Mouse (Mus musculus) liver, embryonic 16.5 days (tissue): ENCODE measurements at regions not wholly inside any gene's neighbourhood (a gene's known extent, or its start where the extent isn't known, plus 50 kb on each side); places are given as distances from the start of the nearest gene placed in this dataset.

Experiments used
- ATAC-seq: fragments of 200-750 bp; cut with Nextera tagmentation; 2 replicates; pipeline ENCODE4 v1.8.0; 2017; ENCODE audit warnings: low read depth, mild to moderate bottlenecking, moderate number of reproducible peaks, moderate library complexity
- H3K27ac ChIP-seq: fragments of 300-500 bp; sonication (generic); 2 replicates; pipeline ENCODE4 v1.5.1; 2014; ENCODE audit warnings: mild to moderate bottlenecking, low read length
- H3K27me3 ChIP-seq: fragments of 300-500 bp; sonication (generic); 2 replicates; pipeline ENCODE4 v1.6.1; 2014; ENCODE audit warnings: low read depth, low read length, mixed read lengths; ENCODE audit not compliant: control insufficient read depth, insufficient read depth
- H3K36me3 ChIP-seq: fragments of 300-500 bp; sonication (generic); 2 replicates; pipeline ENCODE4 v1.6.1; 2014; ENCODE audit warnings: mild to moderate bottlenecking; ENCODE audit not compliant: control insufficient read depth, insufficient read depth
- H3K4me1 ChIP-seq: fragments of 300-500 bp; sonication (generic); 2 replicates; pipeline ENCODE4 v1.6.1; 2014; ENCODE audit warnings: low read depth, low read length, mixed read lengths; ENCODE audit not compliant: control insufficient read depth
- H3K4me2 ChIP-seq: fragments of 300-500 bp; sonication (generic); 2 replicates; pipeline ENCODE4 v1.6.1; 2014; ENCODE audit warnings: low read depth, low read length, mixed read lengths
- H3K4me3 ChIP-seq: fragments of 300-500 bp; sonication (generic); 2 replicates; pipeline ENCODE4 v1.5.1; 2014; ENCODE audit warnings: low read depth, mild to moderate bottlenecking, low read length
- H3K9ac ChIP-seq: fragments of 300-500 bp; sonication (generic); 2 replicates; pipeline ENCODE4 v1.6.1; 2014; ENCODE audit warnings: low read depth, low read length
- H3K9me3 ChIP-seq: fragments of 300-500 bp; sonication (generic); replicated peaks from 2 replicates; pipeline ENCODE4 v1.6.1; 2016; ENCODE audit warnings: low read length; ENCODE audit not compliant: control insufficient read depth
- WGBS: fragments of 180-500 bp; shearing (Covaris S2); extraction: QIAGEN DNeasy Blood & Tissue Kit; methylation state at CpG from one replicate; pipeline ENCODE4 v1.1.7; 2014; ENCODE audit not compliant: insufficient replicate concordance; 5-methylcytosine and 5-hydroxymethylcytosine counted together

GRCm38 (mm10) chr10:97282841-97283496 lies 196.4 kb upstream of the Dcn start:
- no peak overlapping the region for H3K9ac ChIP-seq
- ATAC-seq: no peak
- no peak overlapping the region for H3K27ac ChIP-seq
- no peaks in the 10 kb centered on the region for H3K27me3 ChIP-seq
- H3K4me1 ChIP-seq: no peaks in the 10 kb centered on the region
- no peak overlapping the region for H3K4me2 ChIP-seq
- H3K9me3 ChIP-seq: no peaks in the 10 kb centered on the region
- no peaks in the 10 kb centered on the region for H3K36me3 ChIP-seq
- H3K4me3 ChIP-seq: no peak overlapping the region
- WGBS: 53% methylated on average over 4 of the region's 4 CpGs

DNA sequence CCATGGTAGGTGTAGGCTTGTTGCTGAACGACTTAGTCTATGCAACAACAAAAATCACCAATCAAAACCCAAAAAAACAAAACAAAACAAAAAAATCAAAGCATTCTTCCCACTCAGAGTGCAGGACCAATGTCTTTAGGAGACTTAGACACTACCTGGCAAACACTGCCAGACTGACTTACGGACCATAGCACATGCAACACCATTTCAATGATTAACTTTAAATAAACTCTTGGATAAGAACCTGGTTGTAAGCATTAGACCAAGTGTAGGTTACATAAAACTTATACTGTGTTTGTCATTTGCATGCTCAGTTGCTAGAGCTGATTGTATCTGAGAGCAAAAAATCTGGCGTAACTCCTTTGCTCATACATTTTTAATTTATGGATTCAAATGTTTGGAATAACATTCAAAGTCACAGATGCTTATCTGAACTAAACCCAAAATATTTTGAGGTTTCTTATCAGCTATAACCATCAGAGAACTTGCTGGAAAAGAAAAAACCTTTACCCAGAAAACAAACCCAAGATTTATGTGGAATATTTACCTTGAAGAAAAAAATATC lies 174.5 kb upstream of the Dcn start:
- Histone ChIP-seq H3K36me3 (no peaks in the 10 kb centered on the region), H3K27ac (no peak overlapping the region), H3K9ac (no peak overlapping the region), H3K9me3 (no peaks in the 10 kb centered on the region), H3K4me1 (no peaks in the 10 kb centered on the region), H3K4me2 (no peak overlapping the region), H3K27me3 (no peaks in the 10 kb centered on the region), H3K4me3 (no peak overlapping the region)
- ATAC-seq: peak; percentile 39; the same call in 1 of the 2 replicates
- WGBS: 42% methylated on average over 3 of the region's 3 CpGs

DNA sequence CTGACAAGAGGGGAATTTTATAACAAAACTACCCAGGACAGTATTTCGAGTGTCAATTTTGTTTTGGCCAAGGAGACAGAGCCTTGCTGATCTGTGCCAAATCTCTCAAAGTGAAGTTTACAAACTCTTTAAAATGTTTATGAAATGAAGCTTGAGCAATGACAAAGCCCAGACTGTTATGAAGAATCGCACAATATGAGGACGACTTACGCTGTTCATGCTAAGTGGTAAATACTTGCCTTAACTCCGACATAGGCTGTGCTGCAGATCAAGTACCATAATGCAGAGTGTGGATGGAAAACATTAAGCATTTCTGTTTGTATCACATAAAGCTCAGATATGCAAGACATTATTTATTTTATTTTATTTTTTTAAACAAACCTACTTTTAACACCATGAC lies 169.8 kb upstream of the Dcn start:
- Histone ChIP-seq H3K27me3 (no peaks in the 10 kb centered on the region), H3K27ac (no peak overlapping the region), H3K4me3 (no peak overlapping the region), H3K9me3 (no peaks in the 10 kb centered on the region), H3K4me2 (no peak overlapping the region), H3K9ac (no peak overlapping the region), H3K36me3 (no peaks in the 10 kb centered on the region), H3K4me1 (no peaks in the 10 kb centered on the region)
- ATAC-seq: no peak
- 77% methylated on average over 5 of the region's 5 CpGs for WGBS

DNA sequence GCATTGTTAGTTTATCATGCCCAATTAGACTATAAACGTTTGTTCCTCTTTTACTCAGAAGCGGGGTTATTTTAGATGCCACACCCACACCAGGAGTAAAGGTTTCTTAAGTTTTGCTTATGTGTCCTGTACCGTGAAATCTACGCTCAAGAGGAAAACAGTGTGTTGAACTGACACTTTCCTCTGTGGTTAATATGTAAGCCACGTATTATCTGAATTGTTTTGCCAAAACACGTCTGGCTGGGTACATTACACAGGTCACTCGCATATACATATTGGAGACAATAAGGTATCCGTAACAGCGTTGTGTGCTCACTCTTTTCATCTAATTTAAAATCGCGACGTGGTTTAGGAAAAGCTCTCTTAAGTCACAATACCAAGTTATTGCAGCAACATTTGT lies 166.9 kb upstream of the Dcn start:
- Histone ChIP-seq H3K9ac (peak overlapping the region; percentile 3; the same call in 1 of the 2 replicates), H3K27me3 (no peaks in the 10 kb centered on the region), H3K4me1 (no peaks in the 10 kb centered on the region), H3K4me3 (peak overlapping the region; percentile 30), H3K27ac (no peak overlapping the region), H3K36me3 (no peaks in the 10 kb centered on the region), H3K9me3 (no peaks in the 10 kb centered on the region), H3K4me2 (peak overlapping the region; percentile 51)
- no peak for ATAC-seq
- 9% methylated on average over 12 of the region's 12 CpGs for WGBS

GRCm38 (mm10) chr10:97312978-97313377 lies 166.4 kb upstream of the Dcn start:
- no peaks in the 10 kb centered on the region for H3K4me1 ChIP-seq
- no peaks in the 10 kb centered on the region for H3K9me3 ChIP-seq
- H3K36me3 ChIP-seq: no peaks in the 10 kb centered on the region
- no peak overlapping the region for H3K27ac ChIP-seq
- ATAC-seq: peak; percentile 85
- peak overlapping the region; percentile 50 for H3K4me3 ChIP-seq
- WGBS: 0% methylated on average over 17 of the region's 17 CpGs
- peak overlapping the region; percentile 3; the same call in 1 of the 2 replicates for H3K9ac ChIP-seq
- H3K27me3 ChIP-seq: no peaks in the 10 kb centered on the region
- peak overlapping the region; percentile 67 for H3K4me2 ChIP-seq

GRCm38 (mm10) chr10:97313407-97313901 lies 166.0 kb upstream of the Dcn start:
- Histone ChIP-seq H3K4me2 (peak overlapping the region; percentile 67), H3K27ac (no peak overlapping the region), H3K9ac (0 out of 2 replicates have a peak overlapping the region, but pooled peaks have one; percentile 3), H3K27me3 (no peaks in the 10 kb centered on the region), H3K36me3 (no peaks in the 10 kb centered on the region), H3K9me3 (no peaks in the 10 kb centered on the region), H3K4me1 (no peaks in the 10 kb centered on the region), H3K4me3 (peak overlapping the region; percentile 50)
- WGBS: 1% methylated on average over 13 of the region's 13 CpGs
- ATAC-seq: peak; percentile 87

GRCm38 (mm10) chr10:97332639-97333038 lies 146.8 kb upstream of the Dcn start:
- no peak for ATAC-seq
- no peaks in the 10 kb centered on the region for H3K9me3 ChIP-seq
- H3K4me1 ChIP-seq: no peaks in the 10 kb centered on the region
- 49% methylated on average over 2 of the region's 2 CpGs for WGBS
- H3K4me2 ChIP-seq: no peak overlapping the region
- no peaks in the 10 kb centered on the region for H3K27me3 ChIP-seq
- no peak overlapping the region for H3K27ac ChIP-seq
- no peak overlapping the region for H3K4me3 ChIP-seq
- H3K36me3 ChIP-seq: no peaks in the 10 kb centered on the region
- no peak overlapping the region for H3K9ac ChIP-seq

DNA sequence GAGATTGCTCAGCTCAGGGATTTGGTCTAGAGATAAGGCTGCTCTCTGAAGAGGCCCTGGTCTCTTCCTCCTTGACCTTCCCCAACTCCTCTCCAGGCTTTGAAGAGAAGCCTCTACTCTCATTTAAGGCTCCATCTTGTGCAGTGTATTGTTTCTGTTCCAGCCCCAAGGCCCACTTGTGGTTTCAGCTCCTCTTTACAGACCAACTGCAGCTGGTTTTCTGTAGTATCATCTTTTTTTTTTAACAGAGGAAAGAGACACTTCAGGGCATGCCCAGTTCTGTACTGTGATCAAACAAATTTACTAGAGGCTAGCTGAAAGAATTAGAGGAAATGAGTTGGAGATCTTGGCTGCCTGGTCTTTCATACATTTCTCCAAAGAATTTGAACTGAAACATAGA lies 145.4 kb upstream of the Dcn start:
- H3K9ac ChIP-seq: no peak overlapping the region
- H3K27ac ChIP-seq: no peak overlapping the region
- H3K36me3 ChIP-seq: no peaks in the 10 kb centered on the region
- ATAC-seq: no peak
- H3K4me3 ChIP-seq: no peak overlapping the region
- no peaks in the 10 kb centered on the region for H3K27me3 ChIP-seq
- no peaks in the 10 kb centered on the region for H3K9me3 ChIP-seq
- no peaks in the 10 kb centered on the region for H3K4me1 ChIP-seq
- no peak overlapping the region for H3K4me2 ChIP-seq

DNA sequence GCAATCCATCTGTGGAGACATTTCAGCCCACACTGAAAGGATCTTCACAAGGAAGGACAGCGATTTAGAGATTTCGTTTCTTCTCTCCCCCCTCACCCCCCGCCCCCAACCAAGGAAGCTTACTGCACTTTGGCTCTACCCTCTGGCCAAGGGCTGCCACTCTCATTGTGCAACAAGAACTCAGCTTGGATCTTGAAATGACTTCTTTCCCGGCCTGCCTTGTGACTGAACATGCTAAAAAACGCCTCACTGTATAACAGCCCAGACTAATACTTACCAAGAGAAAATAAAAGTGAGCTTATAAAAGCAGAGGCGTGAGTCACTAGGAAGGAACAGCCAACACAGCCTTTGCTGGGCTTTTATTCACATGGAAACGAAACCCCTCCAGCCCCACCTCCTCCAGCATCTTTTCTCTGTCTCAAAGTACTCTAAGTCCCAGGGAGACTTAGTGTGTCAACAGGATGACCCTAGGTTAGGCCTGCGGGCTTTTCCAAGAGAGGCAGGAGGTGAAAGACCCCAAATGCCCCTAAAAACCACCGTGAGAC lies 144.7 kb upstream of the Dcn start:
- Histone ChIP-seq H3K9me3 (no peaks in the 10 kb centered on the region), H3K27me3 (no peaks in the 10 kb centered on the region), H3K4me1 (no peaks in the 10 kb centered on the region), H3K27ac (no peak overlapping the region), H3K9ac (no peak overlapping the region), H3K4me3 (no peak overlapping the region), H3K4me2 (no peak overlapping the region), H3K36me3 (no peaks in the 10 kb centered on the region)
- no peak for ATAC-seq
- WGBS: 66% methylated on average over 9 of the region's 9 CpGs
